Mouse (Mus musculus) myocyte (in vitro differentiated cells): ENCODE measurements around the gene Olfr420.

Source experiments
- E2F4 ChIP-seq: IDR thresholded peaks from one replicate; pipeline ENCODE4 v1.6.1; 2011; ENCODE audit warnings: mild to moderate bottlenecking, control low read depth, moderate library complexity; ENCODE audit not compliant: insufficient read depth
- POLR2A ChIP-seq: IDR thresholded peaks from one replicate; pipeline ENCODE4 v1.6.1; 2011; ENCODE audit warnings: low read depth, mild to moderate bottlenecking, control low read depth, moderate library complexity; ENCODE audit not compliant: insufficient read length
- TCF12 ChIP-seq: IDR thresholded peaks from one replicate; pipeline ENCODE4 v1.6.1; 2011; ENCODE audit warnings: mild to moderate bottlenecking, control low read depth; ENCODE audit not compliant: poor library complexity, insufficient read depth, severe bottlenecking
- TCF3 ChIP-seq: IDR thresholded peaks from one replicate; pipeline ENCODE4 v1.6.1; 2011; ENCODE audit warnings: low read depth, control low read depth; ENCODE audit not compliant: insufficient read length
- USF1 ChIP-seq: IDR thresholded peaks from one replicate; pipeline ENCODE4 v1.6.1; 2011; ENCODE audit warnings: low read depth, mild to moderate bottlenecking, control low read depth, moderate library complexity

GRCm38 (mm10) chr1:174171537-174171936, 16.1 kb downstream of the Olfr420 start:
- TF ChIP-seq TCF3 (no peak), USF1 (no peak), E2F4 (no peak), TCF12 (no peak), POLR2A (no peak)
